Mouse (Mus musculus) CH12.LX (cell line): ENCODE data around the gene Bdkrb2.

Source experiments
- BHLHE40 ChIP-seq: IDR thresholded peaks from 2 replicates; pipeline ENCODE4 v1.6.1; 2011; ENCODE audit warnings: mild to moderate bottlenecking, low read depth, low read length, improper control_type of control experiment
- CHD2 ChIP-seq: IDR thresholded peaks from 2 replicates; pipeline ENCODE4 v1.6.1; 2011; ENCODE audit warnings: low read length, improper control_type of control experiment
- CTCF ChIP-seq, 2 experiments: IDR thresholded peaks in 1 of 2; conservative IDR thresholded peaks in 1 of 2; 2 replicates each; pipeline ENCODE4 v1.5.1; 2011 to 2012; ENCODE audit warnings: low read depth in 2 of 2, low read length in 2 of 2, improper control_type of control experiment in 1 of 2, inconsistent platforms in 1 of 2, mild to moderate bottlenecking in 1 of 2, moderate library complexity in 1 of 2
- E2F4 ChIP-seq: IDR thresholded peaks from 2 replicates; pipeline ENCODE4 v1.6.1; 2011; ENCODE audit warnings: low read depth, low read length, improper control_type of control experiment; ENCODE audit not compliant: insufficient replicate concordance
- EP300 ChIP-seq: IDR thresholded peaks from 2 replicates; pipeline ENCODE4 v1.6.1; 2011; ENCODE audit warnings: low read length, improper control_type of control experiment
- KAT2A ChIP-seq: IDR thresholded peaks from 2 replicates; pipeline ENCODE4 v1.6.1; 2012; ENCODE audit warnings: low read length, improper control_type of control experiment, inconsistent platforms; ENCODE audit not compliant: insufficient replicate concordance
- MAFK ChIP-seq: IDR thresholded peaks from 2 replicates; pipeline ENCODE4 v1.6.1; 2011; ENCODE audit warnings: low read length, improper control_type of control experiment; ENCODE audit not compliant: insufficient replicate concordance
- MAX ChIP-seq: IDR thresholded peaks from 2 replicates; pipeline ENCODE4 v1.6.1; 2011; ENCODE audit warnings: low read length, improper control_type of control experiment
- MYC ChIP-seq: IDR thresholded peaks from 2 replicates; pipeline ENCODE4 v1.6.1; 2011; ENCODE audit warnings: low read depth, mild to moderate bottlenecking, improper control_type of control experiment, low read length
- POLR2A ChIP-seq: IDR thresholded peaks from 2 replicates; pipeline ENCODE4 v1.6.1; 2011; ENCODE audit warnings: low read depth, mild to moderate bottlenecking, improper control_type of control experiment, low read length
- SIN3A ChIP-seq: IDR thresholded peaks from 2 replicates; pipeline ENCODE4 v1.6.1; 2012; ENCODE audit warnings: low read length, improper control_type of control experiment, inconsistent platforms
- ZNF384 ChIP-seq: IDR thresholded peaks from 2 replicates; pipeline ENCODE4 v1.6.1; 2012; ENCODE audit warnings: low read depth, low read length, improper control_type of control experiment, inconsistent platforms

GRCm38 (mm10) chr12:105519851-105520250, 43.2 kb upstream of the Bdkrb2 start:
- TF ChIP-seq POLR2A (no peak), CTCF (conservative IDR thresholded peaks at IDR 0.05 in 1 of 2, IDR thresholded peaks at IDR 0.05 in 1 of 2; ENCODE audit: low read depth in 2 of 2, low read length in 2 of 2) (no peak), EP300 (no peak), KAT2A (no peak), CHD2 (no peak), MYC (no peak), MAFK (no peak), E2F4 (no peak), BHLHE40 (no peak), SIN3A (no peak), ZNF384 (no peak), MAX (no peak)
